Mouse (Mus musculus): ENCODE data around the gene Armc7. TPM values are rescaled to one million over a fixed set of nuclear protein-coding genes. Genes with fewer than 3 reads are reported as not detected.
"Not testable (repeated sequence)": the region's sequence is repeated elsewhere in the genome, so short reads cannot be mapped to it uniquely, and the experiment has no call there.

Gene Armc7
- total RNA-seq, 2 experiments from 2014 or later: 1.5 to 2.4 TPM

DNA sequence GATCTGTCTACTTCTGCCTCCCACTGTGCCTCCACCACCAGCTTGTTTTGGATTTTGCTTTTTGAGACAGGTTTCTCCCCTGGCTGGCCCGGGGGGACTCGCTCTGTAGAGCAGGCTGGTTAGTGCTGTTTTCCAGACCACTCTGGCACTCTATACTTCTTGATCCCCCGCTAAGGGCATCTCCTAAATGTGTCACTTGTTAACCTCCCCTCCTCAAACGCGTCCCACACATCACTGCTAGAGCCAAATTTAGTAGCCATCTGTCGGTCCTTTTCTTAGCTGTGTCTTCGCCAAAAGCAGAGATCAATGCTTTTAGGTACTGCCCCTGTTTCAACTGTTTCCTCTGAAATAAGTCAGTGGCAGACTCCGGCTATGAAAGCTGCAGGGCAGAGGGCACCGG, 43.2 kb downstream of the Armc7 start:
- DNase-seq: no peak
- intact Hi-C loops (cut with DNase I): no loop called here

- intact Hi-C loops (cut with DNase I): no loop called here
Measured at GRCm38 (mm10) chr11:115519581-115519980, 44.1 kb downstream of the Armc7 start.

DNA sequence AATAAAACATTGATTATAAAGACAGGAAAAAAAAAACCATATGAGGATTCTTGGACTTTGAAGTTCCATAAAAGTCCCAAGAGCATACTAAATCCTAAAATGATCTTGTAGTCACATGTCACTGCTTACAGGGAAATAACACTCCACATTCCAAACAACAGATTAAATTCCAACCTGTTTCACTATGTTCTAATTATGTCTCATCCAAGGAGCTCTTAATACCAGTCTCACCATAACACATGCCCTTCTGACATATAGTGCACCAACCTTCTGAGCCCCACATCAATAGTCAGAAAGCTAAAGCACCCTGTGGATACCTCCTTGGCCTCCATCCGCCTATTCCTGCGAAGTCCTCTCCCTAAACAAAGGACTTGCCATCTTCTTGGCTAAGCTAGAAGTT, 44.8 kb downstream of the Armc7 start:
- intact Hi-C loops (cut with DNase I): no loop called here
- no peak for DNase-seq

More at GRCm38 (mm10) chr11:115519581-115519980, 44.1 kb downstream of the Armc7 start:
- DNase-seq: no peak

DNA sequence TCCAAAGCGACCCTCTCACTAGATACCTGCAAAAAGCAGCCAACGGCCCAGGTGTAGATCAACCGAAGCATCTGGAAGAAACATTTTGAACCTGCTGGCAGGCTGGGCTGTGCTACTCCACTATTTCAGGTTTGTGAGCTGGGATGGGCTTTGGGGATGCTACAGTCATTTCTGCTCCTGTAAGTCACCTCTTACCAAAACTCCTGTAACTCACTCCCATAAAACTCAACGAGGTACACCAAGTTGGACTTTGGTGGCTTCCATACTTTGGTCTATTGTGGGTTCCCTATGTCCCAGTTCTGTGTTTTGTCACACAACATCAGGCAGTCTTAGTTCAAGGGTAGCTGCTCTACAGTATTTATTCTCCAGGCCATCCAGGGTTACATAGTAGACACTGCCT, 45.6 kb downstream of the Armc7 start:
- intact Hi-C loops (cut with DNase I): no loop called here

GRCm38 (mm10) chr11:115522238-115522637, 46.8 kb downstream of the Armc7 start:
- DNase-seq: no peak
- intact Hi-C loops (cut with DNase I): no loop called here

More for the DNA sequence above, 45.6 kb downstream of the Armc7 start:
- DNase-seq: no peak

DNA sequence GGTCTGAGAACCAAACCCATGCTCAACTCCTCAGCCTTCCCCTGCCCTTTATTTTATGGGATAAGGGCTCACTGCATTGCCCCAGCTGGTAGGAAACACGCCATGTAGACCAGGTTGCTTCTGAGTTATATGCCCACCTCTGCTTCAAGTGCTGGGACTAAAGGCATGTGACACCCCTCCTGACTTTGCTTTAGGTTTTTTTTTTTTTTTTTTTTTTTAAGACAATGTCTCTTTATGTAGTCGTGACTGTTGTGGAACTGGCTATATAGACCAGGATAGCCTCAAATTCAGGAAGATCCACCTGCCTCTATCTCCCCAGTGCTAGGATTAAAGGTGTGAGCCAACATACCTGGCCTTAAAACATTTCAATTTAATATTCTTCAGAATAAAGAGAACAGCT, 47.2 kb downstream of the Armc7 start:
- intact Hi-C loops (cut with DNase I): no loop called here
- no peak for DNase-seq

- intact Hi-C loops (cut with DNase I); DNase-seq: not testable (repeated sequence)
Measured at GRCm38 (mm10) chr11:115526446-115526845, 51.0 kb downstream of the Armc7 start.

DNA sequence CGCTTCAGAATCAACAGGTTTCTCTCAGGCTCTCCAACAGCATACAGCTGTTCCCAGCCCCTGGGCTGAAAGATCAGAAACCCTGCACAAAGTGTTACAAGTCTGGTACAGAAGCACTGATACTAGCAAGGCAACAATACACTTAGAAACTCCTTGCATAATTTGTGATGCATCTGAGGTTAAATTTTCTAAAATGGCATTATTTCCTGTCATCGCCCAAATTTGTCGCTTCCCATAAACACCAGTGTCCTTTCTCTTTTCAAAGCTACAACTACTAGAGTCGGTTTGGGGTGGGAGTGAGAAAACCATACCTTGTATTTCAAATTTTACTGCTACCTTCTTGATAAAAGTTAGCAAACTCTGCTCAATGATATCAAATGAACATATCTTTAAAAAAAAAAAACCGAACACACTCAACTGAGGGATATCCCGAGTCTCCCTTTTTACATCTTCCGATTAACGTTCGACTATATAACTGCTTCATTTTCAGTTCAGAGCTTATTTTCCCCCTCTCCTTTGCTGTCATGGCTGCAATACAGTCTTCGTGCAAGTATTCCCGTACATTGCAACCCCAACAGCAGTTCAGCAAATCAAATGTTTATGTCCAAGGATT, 59.4 kb downstream of the Armc7 start:
- intact Hi-C loops (cut with DNase I): loop anchor here (2.0 kb wide), 2 partner anchors 20 to 44 kb away; partner anchors contain the start of genes Jpt1 and Nt5c
- no peak for DNase-seq

GRCm38 (mm10) chr11:115535401-115536037, 60.1 kb downstream of the Armc7 start:
- intact Hi-C loops (cut with DNase I): loop anchor here (2.0 kb wide), 3 partner anchors 21 to 45 kb away; partner anchors contain the start of genes Jpt1, Nt5c and Nup85
- peak; percentile 62 to 72 for DNase-seq

- intact Hi-C loops (cut with DNase I): loop anchor here (2.0 kb wide), 1 partner anchor 29 kb away; the partner anchor contains the start of gene Nup85
- DNase-seq: peak; percentile 99
Measured at GRCm38 (mm10) chr11:115536038-115536681, 60.7 kb downstream of the Armc7 start, which contains the start of gene Sumo2. Gene Sumo2, minus strand, starts transcription at chr11:115536276.

- intact Hi-C loops (cut with DNase I): loop anchor here (2.0 kb wide), 1 partner anchor 28 kb away; the partner anchor contains the start of gene Nup85
- no peak for DNase-seq
Measured at GRCm38 (mm10) chr11:115536856-115537568, 61.5 kb downstream of the Armc7 start.

DNA sequence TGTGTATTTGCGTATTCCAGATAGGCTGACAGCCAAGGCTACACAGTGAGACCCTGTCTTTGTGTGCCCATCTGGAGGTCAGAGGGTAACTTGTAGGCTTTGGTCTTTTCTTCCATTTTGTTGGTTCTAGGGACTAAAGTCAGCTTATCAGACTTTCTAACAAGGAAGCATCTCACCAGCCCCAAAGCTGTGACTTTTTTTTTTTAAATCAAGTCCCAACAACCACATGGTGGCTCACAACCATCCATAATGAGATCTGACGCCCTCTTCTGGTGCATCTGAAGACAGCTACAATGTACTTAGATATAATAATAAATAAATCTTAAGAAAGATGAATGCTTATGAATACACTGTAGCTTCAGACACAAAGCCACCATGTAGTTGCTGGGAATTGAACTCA, 62.6 kb downstream of the Armc7 start:
- DNase-seq: no peak
- intact Hi-C loops (cut with DNase I): no loop called here

Small RNAs within 50 kb of the gene (microRNA-seq; reads per million reads assigned to microRNA genes)
- 0 reads per million in 2 experiments for gene Mir3968 (ENCODE audit: borderline number of aligned reads in 2 of 2)

Other genes with a start within 250 kb of the Armc7 start
- under 1 TPM; 0.11 to 0.25 TPM for gene Grin2c, start 208.4 kb upstream of the Armc7 start, total RNA-seq (2021)
- gene Fdxr, start 198.6 kb upstream of the Armc7 start, total RNA-seq (2021): 1 to 10 TPM; 9.5 to 9.7 TPM
- gene Fads6, start 178.0 kb upstream of the Armc7 start, total RNA-seq (2021): 1 to 10 TPM; 1.2 TPM
- gene Otop2, start 168.5 kb upstream of the Armc7 start, total RNA-seq (2021): not detected
- gene Ush1g, start 153.6 kb upstream of the Armc7 start, total RNA-seq (2021): under 1 TPM in 1 of 2 experiments, not detected in 1; 0.14 TPM
- not detected for gene Otop3, start 140.9 kb upstream of the Armc7 start, total RNA-seq (2021)
- gene Hid1, start 107.9 kb upstream of the Armc7 start, total RNA-seq (2021): 1 to 10 TPM; 4.2 to 4.8 TPM
- gene Cdr2l, start 93.8 kb upstream of the Armc7 start, total RNA-seq (2021): 1 to 10 TPM; 5.8 to 5.9 TPM
- 100 to 1,000 TPM; 134 to 149 TPM for gene Mrpl58, start 71.9 kb upstream of the Armc7 start, total RNA-seq (2021)
- gene Atp5h, start 55.7 kb upstream of the Armc7 start, total RNA-seq (2021): 1,000 to 10,000 TPM; 2,281 to 2,357 TPM
- gene Kctd2, start 55.5 kb upstream of the Armc7 start, total RNA-seq (2021): 10 to 100 TPM; 27.9 to 28.3 TPM
- gene Trim80, start 35.1 kb upstream of the Armc7 start, total RNA-seq (2021): not detected
- not detected for gene Slc16a5, start 13.2 kb upstream of the Armc7 start, total RNA-seq (2021)
- gene Nt5c, start 16.2 kb downstream of the Armc7 start, total RNA-seq (2021): 10 to 100 TPM; 13.1 to 14.2 TPM
- gene Jpt1, start 38.7 kb downstream of the Armc7 start, total RNA-seq (2021): 100 to 1,000 TPM; 124 to 143 TPM
- 100 to 1,000 TPM; 165 to 185 TPM for gene Sumo2, start 60.6 kb downstream of the Armc7 start, total RNA-seq (2021)
- gene Nup85, start 88.8 kb downstream of the Armc7 start, total RNA-seq (2021): 10 to 100 TPM; 23.5 to 23.8 TPM
- gene Mrps7, start 128.3 kb downstream of the Armc7 start, total RNA-seq (2021): 10 to 100 TPM; 80.1 to 85.7 TPM
- gene Gga3, start 128.4 kb downstream of the Armc7 start, total RNA-seq (2021): 10 to 100 TPM; 18.0 to 21.3 TPM
- 10 to 100 TPM; 47.3 to 53.8 TPM for gene Mif4gd, start 137.3 kb downstream of the Armc7 start, total RNA-seq (2021)
- gene Slc25a19, start 152.6 kb downstream of the Armc7 start, total RNA-seq (2021): 10 to 100 TPM; 35.5 to 38.8 TPM
- 100 to 1,000 TPM; 102 to 110 TPM for gene Grb2, start 232.9 kb downstream of the Armc7 start, total RNA-seq (2021)